ENCODE assay signal across 20 mouse cellular contexts in the genomic region with DNA sequence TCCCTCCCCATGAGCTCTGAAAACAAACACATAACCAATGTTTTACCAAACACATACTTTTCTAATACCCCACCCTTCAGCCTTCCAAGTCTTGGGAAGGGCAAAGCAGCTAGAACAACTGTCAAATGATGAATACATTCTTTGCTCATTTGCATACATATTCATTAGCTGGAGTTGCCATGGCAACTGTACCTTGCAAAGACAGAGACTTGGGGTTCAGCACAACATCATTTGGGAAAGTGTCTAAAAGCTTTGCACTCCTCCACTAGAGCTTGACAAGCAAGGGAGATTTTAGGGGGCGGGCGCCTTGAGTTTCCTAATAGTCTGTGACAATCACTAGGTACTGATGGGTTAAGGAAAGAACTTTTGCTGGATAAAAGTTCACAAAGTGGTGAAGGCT.
DNase-seq lines count a peak whose midpoint lies in the region; ATAC-seq and TF ChIP-seq lines count a peak whose summit lies in the region.
"Had no signal": no experiment of that assay in that cellular context is flagged by ENCODE, and none has a peak within 500 bp of the region (broad histone marks: within the 10 kb centered on the region; RNA-seq: fewer than 3 reads in every experiment).

No protein-coding gene starts in this region.

- H3K27me3 ChIP-seq in lung, postnatal 0 days (replicated peaks; ENCODE audit: insufficient read depth, low read length) = no peaks in the 10 kb centered on the region
- H3K27me3 ChIP-seq: embryonic facial prominence, embryonic 13.5 days; megakaryocyte, embryonic 14.5 days had no signal

- no peak overlapping the region for H3K4me3 ChIP-seq in lung, postnatal 0 days (ENCODE audit: low read depth, low read length)
- H3K4me3 ChIP-seq: embryonic facial prominence, embryonic 13.5 days; limb, embryonic 15.5 days; megakaryocyte, embryonic 14.5 days had no signal

- H3K9me3 ChIP-seq in lung, postnatal 0 days (ENCODE audit: low read length) = no peaks in the 10 kb centered on the region
- H3K9me3 ChIP-seq: embryonic facial prominence, embryonic 13.5 days had no signal

- no peak for TF ChIP-seq CTCF in lung, postnatal 0 days (IDR thresholded peaks at IDR 0.05)

- peak; percentile 44; the same call in 1 of the 2 replicates for ATAC-seq in frontal cortex, adult (ENCODE audit: low TSS enrichment)
- no peak for ATAC-seq in lung, postnatal 0 days
- ATAC-seq: activated CD4-positive, CD25-positive, alpha-beta regulatory T cell, adult 4 months; inflammation-experienced regulatory T-cells, adult 6 months had no signal

- 100% methylated on average over 2 of the region's 2 CpGs for whole genome bisulfite sequencing in lung, postnatal 0 days

- H3K27ac ChIP-seq in lung, postnatal 0 days (ENCODE audit: low read length) = no peak overlapping the region
- H3K27ac ChIP-seq: embryonic facial prominence, embryonic 13.5 days; limb, embryonic 15.5 days had no signal

- H3K36me3 ChIP-seq in lung, postnatal 0 days (ENCODE audit: insufficient read depth, low read length) = no peaks in the 10 kb centered on the region
- H3K36me3 ChIP-seq: embryonic facial prominence, embryonic 13.5 days; limb, embryonic 15.5 days had no signal

- intact Hi-C loops in left cerebral cortex, postnatal 36 days (cut with DNase I) = no loop called here

- DNase-seq in frontal cortex, postnatal 25 days (ENCODE audit: low spot score in 2 of 2) = no peak
- peak; percentile 27 to 57 for DNase-seq in left cerebral cortex, adult 9 months (ENCODE audit: low spot score in 2 of 2)
- DNase-seq in left cerebral cortex, postnatal 36 days (ENCODE audit: low spot score in 2 of 2) = no peak
- DNase-seq in brain, adult 2 months (ENCODE audit: low read depth, low spot score) = peak; percentile 80
- DNase-seq in frontal cortex, postnatal 14 days (ENCODE audit: low spot score in 2 of 2) = peak; percentile 16 to 20
- DNase-seq in lung, postnatal 0 days (ENCODE audit: low spot score) = no peak
- DNase-seq: adrenal gland, postnatal 25 days; B cell, adult 2 months; cerebellum, adult 9-11 months; kidney, adult 8-10 months; kidney, postnatal 25 days; lung, postnatal 14 days; spleen, adult 18-20 months had no signal

- no peaks in the 10 kb centered on the region for H3K4me1 ChIP-seq in lung, postnatal 0 days (ENCODE audit: insufficient read depth, low read depth, low read length)
- H3K4me1 ChIP-seq: megakaryocyte, embryonic 14.5 days had no signal

- H3K4me2 ChIP-seq in lung, postnatal 0 days (replicated peaks; ENCODE audit: low read depth, low read length) = no peak overlapping the region
- H3K4me2 ChIP-seq: embryonic facial prominence, embryonic 13.5 days; heart, embryonic 11.5 days; limb, embryonic 15.5 days had no signal

- TF ChIP-seq EP300 in lung, postnatal 0 days (IDR thresholded peaks at IDR 0.05) = no peak

- no peak overlapping the region for H3K9ac ChIP-seq in lung, postnatal 0 days (replicated peaks; ENCODE audit: low read depth)
- H3K9ac ChIP-seq: embryonic facial prominence, embryonic 13.5 days; limb, embryonic 15.5 days had no signal

Comparison
In these comparisons a context has a peak if more than half of its experiments do, and no peak if none do; other contexts are left out.
1. DNase-seq: peak in left cerebral cortex, adult 9 months (2 of 2), brain, adult 2 months (single experiment) and frontal cortex, postnatal 14 days (2 of 2); none in frontal cortex, postnatal 25 days (0 of 2), left cerebral cortex, postnatal 36 days (0 of 2) and lung, postnatal 0 days (single experiment).